ENCODE assay signal across 14 mouse cellular contexts in the genomic region with DNA sequence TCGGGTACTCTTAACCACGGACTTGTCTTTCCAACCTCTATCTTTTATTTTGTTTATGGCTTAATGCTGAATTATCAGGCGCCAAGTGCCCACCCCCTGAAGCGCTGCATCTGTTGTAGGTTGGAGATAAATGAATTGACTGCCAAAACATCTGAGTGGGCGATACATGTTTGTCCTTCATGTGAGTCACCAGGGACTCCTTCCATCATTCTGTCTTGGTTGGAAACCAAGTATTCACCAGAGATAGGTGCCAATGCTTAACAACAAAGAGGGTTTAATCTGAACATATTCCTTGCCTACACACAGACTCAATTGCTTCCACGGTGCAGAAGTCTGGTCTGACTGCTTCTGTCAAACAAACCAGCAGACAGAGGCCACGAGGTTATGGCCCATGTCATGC.
DNase-seq lines count a peak whose midpoint lies in the region; ATAC-seq and TF ChIP-seq lines count a peak whose summit lies in the region.
"Had no signal": no experiment of that assay in that cellular context is flagged by ENCODE, and none has a peak within 500 bp of the region (broad histone marks: within the 10 kb centered on the region; RNA-seq: fewer than 3 reads in every experiment).

No protein-coding gene starts in this region.

- H3K4me1 ChIP-seq in hindbrain, postnatal 0 days (ENCODE audit: insufficient read depth, low read length), result peaks cover 4% of the 10 kb centered on the region; the same call in 1 of the 2 replicates
- no peaks in the 10 kb centered on the region for H3K4me1 ChIP-seq in hindbrain, embryonic 13.5 days (replicated peaks)
- peaks cover 0 to 13% of the 10 kb centered on the region in 2 experiments; a peak in 2 of 4 replicates for H3K4me1 ChIP-seq in MEL (ENCODE audit: control insufficient read depth in 1 of 2, insufficient read depth in 2 of 2, low read length in 2 of 2)
- no peaks in the 10 kb centered on the region for H3K4me1 ChIP-seq in lung, postnatal 0 days (ENCODE audit: insufficient read depth, low read depth, low read length)
- H3K4me1 ChIP-seq: heart, embryonic 12.5 days; kidney, embryonic 15.5 days; liver, embryonic 12.5 days; neural tube, embryonic 15.5 days had no signal

- peak; percentile 70 to 73 for TF ChIP-seq EP300 in MEL (IDR thresholded peaks at IDR 0.05; ENCODE audit: low read depth in 1 of 2, low read length in 2 of 2)
- TF ChIP-seq EP300 in lung, postnatal 0 days (IDR thresholded peaks at IDR 0.05), result no peak

- H3K4me2 ChIP-seq in hindbrain, postnatal 0 days (ENCODE audit: low read depth, low read length), result no peak overlapping the region
- H3K4me2 ChIP-seq in hindbrain, embryonic 13.5 days, result no peak overlapping the region
- H3K4me2 ChIP-seq in lung, postnatal 0 days (replicated peaks; ENCODE audit: low read depth, low read length), result no peak overlapping the region
- H3K4me2 ChIP-seq: heart, embryonic 12.5 days; kidney, embryonic 15.5 days; liver, embryonic 12.5 days; neural tube, embryonic 15.5 days had no signal

- no peak overlapping the region for H3K4me3 ChIP-seq in hindbrain, postnatal 0 days (ENCODE audit: low read length)
- H3K4me3 ChIP-seq in hindbrain, embryonic 13.5 days, result no peak overlapping the region
- no peak overlapping the region for H3K4me3 ChIP-seq in MEL (ENCODE audit: control insufficient read depth in 1 of 2, insufficient read depth in 1 of 2, low read depth in 2 of 2, low read length in 2 of 2)
- no peak overlapping the region for H3K4me3 ChIP-seq in lung, postnatal 0 days (ENCODE audit: low read depth, low read length)
- H3K4me3 ChIP-seq: heart, embryonic 12.5 days; kidney, embryonic 15.5 days; liver, embryonic 12.5 days; neural tube, embryonic 15.5 days had no signal

- peak; percentile 4 for DNase-seq in hindbrain, postnatal 0 days (ENCODE audit: low spot score)
- DNase-seq in MEL (ENCODE audit: low read depth, low spot score), result peak; percentile 73
- peak; percentile 81 for DNase-seq in gonadal fat pad, adult 2 months (ENCODE audit: low read depth)
- no peak for DNase-seq in thymus, postnatal 10 days (ENCODE audit: low spot score in 2 of 2)
- no peak for DNase-seq in thymus, postnatal 14 days
- DNase-seq in lung, postnatal 0 days (ENCODE audit: low spot score), result no peak
- DNase-seq: cerebellum, adult 8-10 months had no signal

- no peaks in the 10 kb centered on the region for H3K79me2 ChIP-seq in MEL (ENCODE audit: control insufficient read depth, insufficient read depth, low read length, poor library complexity)

- H3K9me3 ChIP-seq in hindbrain, postnatal 0 days (ENCODE audit: low read length), result no peaks in the 10 kb centered on the region
- peaks cover 4% of the 10 kb centered on the region; the same call in 1 of the 2 replicates for H3K9me3 ChIP-seq in hindbrain, embryonic 13.5 days
- no peaks in the 10 kb centered on the region for H3K9me3 ChIP-seq in MEL (replicated peaks; ENCODE audit: insufficient read depth, low read length)
- no peaks in the 10 kb centered on the region for H3K9me3 ChIP-seq in lung, postnatal 0 days (ENCODE audit: low read length)
- H3K9me3 ChIP-seq: kidney, embryonic 15.5 days; neural tube, embryonic 15.5 days had no signal

- WGBS in hindbrain, postnatal 0 days, result 75% methylated on average over 7 of the region's 7 CpGs
- WGBS in hindbrain, embryonic 13.5 days, result 89% methylated on average over 7 of the region's 7 CpGs
- 81% methylated on average over 7 of the region's 7 CpGs for WGBS in lung, postnatal 0 days

- no peak overlapping the region for H3K9ac ChIP-seq in hindbrain, postnatal 0 days (replicated peaks; ENCODE audit: low read length)
- no peak overlapping the region for H3K9ac ChIP-seq in hindbrain, embryonic 13.5 days
- H3K9ac ChIP-seq in MEL (ENCODE audit: control insufficient read depth, low read depth, low read length, poor library complexity, severe bottlenecking), result no peak overlapping the region
- H3K9ac ChIP-seq in lung, postnatal 0 days (replicated peaks; ENCODE audit: low read depth), result no peak overlapping the region
- H3K9ac ChIP-seq: heart, embryonic 12.5 days; kidney, embryonic 15.5 days; liver, embryonic 12.5 days; neural tube, embryonic 15.5 days had no signal

- ATAC-seq in hindbrain, postnatal 0 days, result no peak
- no peak for ATAC-seq in hindbrain, embryonic 13.5 days (ENCODE audit: low FRiP score)
- peak; percentile 36; the same call in 1 of the 2 replicates for ATAC-seq in megakaryocyte progenitor cell, adult 5-6 weeks (replicated peaks; ENCODE audit: poor library complexity)
- ATAC-seq in lung, postnatal 0 days, result no peak
- ATAC-seq: CD4-positive, CD25-positive, alpha-beta regulatory T cell, adult 4 months; liver, embryonic 12.5 days had no signal

- no peak for TF ChIP-seq POLR2A in MEL (IDR thresholded peaks at IDR 0.05; ENCODE audit: control insufficient read depth in 1 of 2, insufficient read depth in 1 of 2, low read depth in 1 of 2, low read length in 2 of 2, poor library complexity in 1 of 2)

- no peaks in the 10 kb centered on the region for H3K27me3 ChIP-seq in hindbrain, postnatal 0 days (ENCODE audit: insufficient read depth, low read length)
- H3K27me3 ChIP-seq in hindbrain, embryonic 13.5 days, result no peaks in the 10 kb centered on the region
- H3K27me3 ChIP-seq in MEL (ENCODE audit: control insufficient read depth in 1 of 2, insufficient read depth in 2 of 2, low read length in 2 of 2), result 0 out of 4 replicates have a peak, but pooled peaks cover 0 to under 1% of the 10 kb centered on the region in 2 experiments
- no peaks in the 10 kb centered on the region for H3K27me3 ChIP-seq in lung, postnatal 0 days (replicated peaks; ENCODE audit: insufficient read depth, low read length)
- H3K27me3 ChIP-seq: heart, embryonic 12.5 days; kidney, embryonic 15.5 days; liver, embryonic 12.5 days; neural tube, embryonic 15.5 days had no signal

- no peak for TF ChIP-seq RAD21 in MEL (IDR thresholded peaks at IDR 0.05; ENCODE audit: low read depth, low read length)

- TF ChIP-seq CTCF in hindbrain, postnatal 0 days (IDR thresholded peaks at IDR 0.05; ENCODE audit: low read depth), result no peak
- TF ChIP-seq CTCF in MEL (IDR thresholded peaks at IDR 0.05 in 2 of 3, conservative IDR thresholded peaks at IDR 0.05 in 1 of 3; ENCODE audit: control insufficient read depth in 1 of 3, insufficient read depth in 1 of 3, low read depth in 2 of 3, low read length in 3 of 3, poor library complexity in 1 of 3, severe bottlenecking in 1 of 3), result no peak
- no peak for TF ChIP-seq CTCF in lung, postnatal 0 days (IDR thresholded peaks at IDR 0.05)

- H3K27ac ChIP-seq in hindbrain, postnatal 0 days, result no peak overlapping the region
- no peak overlapping the region for H3K27ac ChIP-seq in hindbrain, embryonic 13.5 days
- no peak overlapping the region for H3K27ac ChIP-seq in MEL (ENCODE audit: control insufficient read depth, low read depth, low read length)
- H3K27ac ChIP-seq in lung, postnatal 0 days (ENCODE audit: low read length), result no peak overlapping the region
- H3K27ac ChIP-seq: kidney, embryonic 15.5 days; liver, embryonic 12.5 days; neural tube, embryonic 15.5 days had no signal

- no peaks in the 10 kb centered on the region for H3K36me3 ChIP-seq in hindbrain, postnatal 0 days (ENCODE audit: insufficient read depth, low read length)
- H3K36me3 ChIP-seq in hindbrain, embryonic 13.5 days, result no peaks in the 10 kb centered on the region
- H3K36me3 ChIP-seq in MEL (ENCODE audit: control insufficient read depth in 1 of 2, insufficient read depth in 2 of 2, low read length in 2 of 2), result peaks cover 0 to 10% of the 10 kb centered on the region in 2 experiments; a peak in 2 of 4 replicates
- no peaks in the 10 kb centered on the region for H3K36me3 ChIP-seq in lung, postnatal 0 days (ENCODE audit: insufficient read depth, low read length)
- H3K36me3 ChIP-seq: heart, embryonic 12.5 days; kidney, embryonic 15.5 days; liver, embryonic 12.5 days; neural tube, embryonic 15.5 days had no signal

TF ChIP-seq in MEL, 35 proteins besides CTCF, POLR2A, EP300 and RAD21:
- TF ChIP-seq SIN3A (IDR thresholded peaks at IDR 0.05; ENCODE audit: low read length) (no peak), ETS1 (IDR thresholded peaks at IDR 0.05; ENCODE audit: low read depth, low read length) (peak; percentile 65; the same call in 1 of the 2 replicates), GATA1 (IDR thresholded peaks at IDR 0.05; ENCODE audit: low read depth, low read length) (peak; percentile 70; the same call in 1 of the 2 replicates), ZC3H11A (IDR thresholded peaks at IDR 0.05; ENCODE audit: low read depth, low read length) (no peak)

Comparison
In these comparisons a context has a peak if more than half of its experiments do, and no peak if none do; other contexts are left out.
1. DNase-seq: peak in hindbrain, postnatal 0 days (single experiment), MEL (single experiment) and gonadal fat pad, adult 2 months (single experiment); none in thymus, postnatal 10 days (0 of 2), thymus, postnatal 14 days (single experiment) and lung, postnatal 0 days (single experiment).